Mouse (Mus musculus): ENCODE measurements at regions not wholly inside any gene's neighbourhood (a gene's known extent, or its start where the extent isn't known, plus 50 kb on each side); places are given as distances from the start of the nearest gene placed in this dataset.

- DNase-seq: no peak
Observed at GRCm38 (mm10) chr2:137814945-137815344, 441.4 kb upstream of the Btbd3 start.

GRCm38 (mm10) chr2:137808401-137809230, 447.7 kb upstream of the Btbd3 start:
- DNase-seq: no peak

DNA sequence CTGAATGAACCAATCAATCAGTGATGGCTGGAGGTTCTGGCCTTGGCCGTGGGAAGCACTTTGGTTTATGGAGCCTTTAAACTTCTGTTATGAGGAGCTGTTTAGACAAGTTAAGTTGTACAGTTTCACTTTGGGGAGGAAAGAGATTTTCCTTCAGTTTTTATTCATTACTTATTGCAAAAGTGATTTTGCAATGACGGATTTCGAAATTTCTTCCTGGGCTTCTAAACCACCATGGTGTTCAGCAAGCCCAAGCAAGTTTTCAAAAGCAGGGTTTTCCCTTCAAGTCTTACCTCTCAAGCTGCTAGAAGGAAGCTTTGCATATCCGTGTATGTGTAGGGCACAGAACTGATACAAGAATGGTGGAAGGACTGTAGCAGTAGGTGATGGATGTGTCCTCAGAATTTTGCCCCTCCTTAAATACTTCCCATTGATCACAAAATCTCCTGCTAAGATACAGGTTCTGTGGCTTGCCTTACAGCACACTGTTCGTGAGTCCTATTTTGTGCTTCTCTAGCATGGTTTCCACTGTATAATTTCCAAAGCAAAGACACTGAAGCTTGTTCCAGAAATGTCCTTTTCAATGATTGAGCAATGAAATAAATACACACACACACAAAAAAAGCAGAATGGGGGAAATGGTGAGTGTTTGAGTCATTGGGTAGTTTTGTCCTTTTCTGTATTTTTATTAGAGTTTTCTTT, 448.6 kb upstream of the Btbd3 start:
- no peak for DNase-seq

DNA sequence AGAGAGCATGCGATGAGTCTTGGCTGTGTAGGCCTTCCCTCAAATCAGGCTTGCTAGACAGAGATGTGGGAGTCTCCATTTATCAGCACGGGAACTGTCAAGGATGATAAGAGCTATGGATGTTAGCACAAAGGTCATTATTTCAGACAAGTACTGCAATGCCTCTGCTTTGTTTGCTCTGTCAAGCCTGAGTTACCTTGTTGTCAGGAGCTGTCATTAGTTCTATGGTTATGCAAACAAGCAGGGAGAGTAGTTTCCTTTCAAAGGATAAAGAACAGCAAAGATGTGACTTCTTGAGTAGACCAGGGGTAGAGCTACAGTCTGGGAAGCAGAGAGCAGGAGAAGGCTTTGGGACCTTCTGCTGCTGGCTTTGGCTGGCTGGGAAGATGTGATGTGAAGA, 461.5 kb upstream of the Btbd3 start:
- DNase-seq: no peak

- no peak for DNase-seq
Observed at GRCm38 (mm10) chr2:137784091-137784490, 472.3 kb upstream of the Btbd3 start.

- no peak for DNase-seq
Observed at GRCm38 (mm10) chr2:137777430-137777829, 478.9 kb upstream of the Btbd3 start.

DNA sequence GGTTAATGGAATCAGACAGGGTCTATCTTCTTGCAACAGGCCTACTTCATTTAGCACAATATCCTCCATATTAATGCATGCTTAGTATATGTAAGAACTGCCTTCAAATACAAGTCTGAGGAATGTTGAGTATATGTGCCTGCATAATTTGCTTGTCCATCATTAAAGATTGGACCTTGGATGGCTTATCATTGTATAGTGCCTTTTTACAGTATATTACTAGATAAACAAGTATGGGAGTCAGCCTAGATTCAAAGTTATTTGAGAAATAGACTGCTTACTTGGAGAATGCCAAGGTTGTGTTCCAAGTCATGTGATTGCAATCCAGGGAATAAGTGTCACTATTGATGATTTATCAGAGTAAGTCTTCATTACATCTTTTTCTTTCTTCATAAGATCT, 491.6 kb upstream of the Btbd3 start:
- DNase-seq: no peak

DNA sequence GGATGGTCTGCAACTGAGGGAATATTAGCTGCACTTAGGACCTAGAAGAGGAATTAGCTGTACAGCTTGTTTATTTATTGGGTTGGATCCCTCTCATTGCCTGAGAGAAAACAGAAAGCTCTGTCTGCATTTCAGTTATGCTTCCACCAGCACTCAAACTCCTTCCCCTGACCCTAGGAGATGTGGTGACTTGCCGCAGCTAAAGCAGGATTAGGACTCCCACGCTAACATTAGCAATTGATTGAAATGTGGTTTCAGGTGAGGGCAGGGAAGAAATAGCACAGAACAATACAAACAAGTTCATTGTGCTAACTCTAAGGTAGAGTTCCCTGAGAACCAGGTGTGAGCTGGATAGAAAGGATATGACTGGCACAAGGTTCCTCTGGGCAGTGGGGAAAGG, 496.9 kb upstream of the Btbd3 start:
- DNase-seq: no peak

GRCm38 (mm10) chr2:137758389-137758788, 498.0 kb upstream of the Btbd3 start:
- no peak for DNase-seq

DNA sequence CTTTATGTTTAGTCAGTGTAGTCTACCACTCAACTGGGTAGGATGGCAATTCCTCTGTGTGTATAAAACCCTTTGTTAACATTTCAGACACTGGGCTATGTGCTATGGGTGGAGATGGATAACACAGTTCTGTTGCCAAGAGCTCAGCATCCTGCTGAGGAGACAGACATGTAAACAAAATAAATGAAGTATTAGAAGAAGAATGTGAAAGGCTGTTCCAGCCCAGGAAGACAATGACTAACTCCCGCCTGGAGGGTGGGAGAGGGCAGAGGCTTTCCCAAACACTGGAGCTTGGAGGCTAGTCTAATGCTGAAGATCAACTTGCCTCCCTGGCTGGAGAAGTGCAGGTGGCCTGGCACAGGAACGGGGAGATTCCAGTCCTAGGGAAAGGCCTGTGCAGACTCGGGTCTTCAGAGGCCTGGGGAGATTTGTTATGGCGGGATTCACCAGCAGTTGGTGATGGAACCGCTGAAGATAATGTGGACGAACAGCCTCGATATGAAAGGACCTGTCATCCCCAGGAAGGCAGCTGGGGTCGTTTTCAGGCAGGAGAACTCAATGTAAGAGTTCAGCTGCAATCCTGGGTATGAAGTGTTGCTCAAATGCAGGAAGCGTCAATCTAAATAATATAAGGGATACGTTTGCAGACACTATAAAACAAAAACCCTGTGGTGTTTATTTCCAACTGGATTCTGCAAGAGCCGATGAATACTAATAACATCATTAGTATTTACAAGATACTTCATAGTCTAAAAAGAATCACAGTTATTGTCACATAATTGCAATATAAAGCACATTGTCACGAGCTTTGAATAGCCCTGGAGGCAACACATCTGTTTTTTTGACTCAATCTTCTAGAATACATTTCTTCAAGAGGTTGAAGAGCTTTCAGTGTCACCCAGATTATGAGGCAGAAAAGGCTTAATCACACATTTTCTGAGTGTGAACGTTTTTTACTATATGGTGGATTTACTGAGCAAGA, 498.8 kb upstream of the Btbd3 start:
- DNase-seq: no peak

GRCm38 (mm10) chr2:137756220-137756619, 500.1 kb upstream of the Btbd3 start:
- DNase-seq: no peak

DNA sequence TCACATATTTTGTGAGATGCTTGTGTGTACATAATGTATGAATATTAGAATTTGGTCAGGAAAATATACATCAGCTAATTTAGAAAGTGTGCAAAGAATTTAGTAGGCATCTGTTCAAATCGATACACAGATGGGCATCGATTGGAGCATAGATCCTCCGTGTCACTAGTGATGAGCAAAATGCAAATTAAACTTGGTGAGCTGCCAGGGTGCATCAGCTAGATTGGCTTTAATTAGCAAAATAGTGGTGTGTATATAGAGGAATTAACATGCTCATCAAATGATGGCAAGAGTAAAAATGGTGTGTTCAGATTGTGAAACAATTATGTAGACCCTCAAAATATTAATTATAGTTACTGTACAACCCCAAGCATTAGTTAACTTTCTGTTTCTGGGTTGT, 501.9 kb upstream of the Btbd3 start:
- DNase-seq: no peak

DNA sequence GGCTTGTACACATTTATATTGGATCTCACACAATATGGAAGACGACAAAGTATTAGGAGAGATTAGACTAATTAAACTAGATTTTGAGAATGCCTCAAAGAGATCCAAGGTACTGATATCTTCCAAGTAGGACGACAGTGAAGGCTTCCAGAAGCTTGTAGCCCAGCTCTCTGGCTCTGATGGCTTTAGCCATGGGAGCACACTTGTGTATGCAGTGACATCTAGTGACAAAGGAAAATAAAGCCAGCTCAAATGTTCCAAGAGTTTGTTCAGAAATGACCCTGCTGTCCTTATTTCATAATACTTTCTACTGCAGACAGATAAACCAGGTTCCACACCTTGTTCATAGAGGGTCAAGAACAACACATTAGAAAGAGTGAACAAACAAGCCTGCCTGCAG, 524.0 kb upstream of the Btbd3 start:
- no peak for DNase-seq

GRCm38 (mm10) chr2:137730472-137730931, 525.9 kb upstream of the Btbd3 start:
- no peak for DNase-seq

GRCm38 (mm10) chr2:137729871-137730270, 526.5 kb upstream of the Btbd3 start:
- DNase-seq: no peak

DNA sequence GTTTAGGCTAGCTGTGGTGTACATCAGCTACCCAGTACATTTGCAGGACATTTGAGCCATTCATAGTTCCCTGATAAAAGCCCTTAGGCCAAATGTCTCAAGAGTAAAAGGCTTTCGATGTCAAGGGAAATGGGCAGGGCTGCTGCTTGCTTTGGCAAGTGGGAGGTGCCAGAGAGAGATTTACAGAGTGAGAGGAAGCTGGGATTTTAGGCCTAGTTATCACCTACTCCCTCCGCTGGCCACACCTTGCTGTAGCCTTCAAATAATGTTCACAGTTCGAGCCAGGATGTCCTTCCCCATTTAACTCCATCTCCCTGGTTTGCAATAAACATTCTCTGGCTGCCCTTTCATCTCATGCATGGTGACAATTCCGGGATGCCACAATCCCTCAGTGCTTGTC, 527.2 kb upstream of the Btbd3 start:
- DNase-seq: no peak

DNA sequence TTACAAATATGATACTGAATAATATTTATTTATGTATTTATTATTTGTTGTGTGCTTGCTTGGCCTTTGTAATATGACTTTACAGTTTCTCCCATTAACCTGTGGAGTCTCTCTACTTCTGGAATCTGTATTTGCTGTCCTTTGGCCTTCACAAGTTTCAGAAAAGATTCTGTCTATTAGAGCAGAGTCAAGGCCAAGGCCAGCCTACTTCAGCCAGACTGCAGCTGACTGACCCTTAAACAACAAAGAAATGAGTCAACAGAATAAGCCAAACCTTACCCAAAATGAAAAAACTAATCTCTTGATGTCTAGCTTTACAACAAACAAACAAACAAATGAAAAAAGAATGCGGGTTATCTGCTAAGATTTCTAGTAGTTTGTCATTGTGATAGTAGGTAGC, 532.7 kb upstream of the Btbd3 start:
- DNase-seq: no peak

DNA sequence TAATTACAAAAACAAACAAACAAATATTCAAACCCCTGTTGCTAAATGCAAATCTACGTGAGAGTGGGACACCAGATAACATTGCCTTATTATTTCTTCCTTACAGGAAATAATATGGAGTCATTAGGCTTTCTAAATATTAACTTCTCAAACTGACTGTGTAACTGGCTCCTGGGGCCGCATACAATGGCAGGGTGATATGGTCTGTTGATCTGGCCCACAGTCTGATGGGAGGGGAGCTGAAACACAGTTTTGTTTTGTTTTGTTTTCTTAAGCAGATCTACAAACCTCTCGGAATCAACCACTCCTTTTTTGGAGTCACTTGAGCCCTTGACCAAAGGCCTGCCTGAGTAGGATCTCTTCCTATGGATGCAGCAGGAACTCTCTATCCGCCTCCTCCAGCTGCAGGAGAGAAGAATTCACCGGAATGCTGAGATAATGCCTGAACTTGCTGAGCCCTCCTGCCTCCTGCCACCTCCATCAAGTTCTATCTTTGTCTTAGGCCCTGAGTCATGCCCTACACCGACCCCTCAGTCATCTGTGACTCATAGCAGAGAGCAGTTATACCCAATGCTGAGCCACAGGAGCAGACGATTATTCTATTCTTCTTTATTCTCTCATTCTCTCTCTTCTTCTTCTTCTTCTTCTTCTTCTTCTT, 534.5 kb upstream of the Btbd3 start:
- DNase-seq: no peak

GRCm38 (mm10) chr2:137715891-137716290, 540.5 kb upstream of the Btbd3 start:
- no peak for DNase-seq

GRCm38 (mm10) chr2:137706528-137706988, 549.8 kb upstream of the Btbd3 start:
- no peak for DNase-seq

DNA sequence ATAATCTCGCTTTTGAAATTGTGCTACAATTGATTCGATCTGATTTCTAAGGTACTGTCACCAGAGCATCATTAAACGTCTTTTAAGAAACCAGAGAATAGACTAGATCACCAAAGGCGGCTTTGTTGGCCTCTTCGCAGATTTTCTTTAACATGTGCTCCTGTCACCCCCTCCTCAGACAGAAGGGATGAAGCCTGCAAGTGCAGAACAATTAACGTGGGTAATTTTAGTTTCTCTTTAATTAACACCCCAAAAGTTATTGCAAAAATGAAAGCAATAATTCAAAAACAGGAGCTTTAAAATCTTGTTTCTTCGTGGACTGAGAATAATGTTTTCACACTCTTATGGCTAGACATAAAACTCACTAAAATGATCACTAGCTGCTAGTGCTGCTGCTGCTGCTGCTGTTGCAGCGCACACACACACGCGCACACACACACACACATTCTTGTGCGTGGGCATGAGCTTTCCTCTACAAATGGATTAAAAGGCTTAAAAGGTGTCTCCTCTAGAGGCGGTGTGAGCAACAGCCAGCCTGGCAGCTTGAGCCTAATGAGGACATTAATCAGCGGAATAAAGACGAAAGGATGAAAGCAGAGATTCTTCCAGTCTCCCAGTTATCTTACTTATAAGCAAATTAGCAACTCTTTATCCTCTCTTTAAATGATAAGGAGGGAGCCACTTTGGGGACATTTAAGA, 550.5 kb upstream of the Btbd3 start:
- DNase-seq: no peak
